Mouse (Mus musculus): ENCODE measurements around the gene Ggt5.

The Ggt5 gene

DNA sequence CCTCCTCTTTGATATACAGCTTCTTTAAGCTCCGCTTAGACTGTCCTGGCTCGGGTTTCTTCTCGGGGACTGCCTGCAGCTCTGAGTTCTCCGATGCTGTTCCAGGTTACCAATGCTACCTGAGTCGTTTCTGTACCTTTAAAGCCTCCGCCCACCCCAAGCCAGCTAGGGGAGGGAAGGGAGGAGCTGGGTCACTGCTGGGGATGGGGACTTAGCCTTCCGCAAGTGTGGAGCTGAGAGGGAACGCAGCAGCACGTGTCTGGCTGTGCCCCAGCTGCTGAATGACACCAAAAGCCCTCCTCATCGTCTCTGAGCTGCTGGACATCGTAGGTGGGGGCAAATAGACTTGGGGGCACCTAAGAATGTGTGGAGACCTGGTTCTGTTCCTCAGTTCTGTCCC is 20.7 kb upstream of the Ggt5 start:
- no peak for DNase-seq (ENCODE audit: inconsistent ontology term)

GRCm38 (mm10) chr10:75568851-75569250 is 20.3 kb upstream of the Ggt5 start:
- DNase-seq (ENCODE audit: inconsistent ontology term), result no peak

- no peak for DNase-seq (ENCODE audit: inconsistent ontology term)
Measured at GRCm38 (mm10) chr10:75570981-75571657, 18.0 kb upstream of the Ggt5 start.

GRCm38 (mm10) chr10:75571937-75572336 is 17.2 kb upstream of the Ggt5 start:
- DNase-seq (ENCODE audit: inconsistent ontology term), result no peak

DNA sequence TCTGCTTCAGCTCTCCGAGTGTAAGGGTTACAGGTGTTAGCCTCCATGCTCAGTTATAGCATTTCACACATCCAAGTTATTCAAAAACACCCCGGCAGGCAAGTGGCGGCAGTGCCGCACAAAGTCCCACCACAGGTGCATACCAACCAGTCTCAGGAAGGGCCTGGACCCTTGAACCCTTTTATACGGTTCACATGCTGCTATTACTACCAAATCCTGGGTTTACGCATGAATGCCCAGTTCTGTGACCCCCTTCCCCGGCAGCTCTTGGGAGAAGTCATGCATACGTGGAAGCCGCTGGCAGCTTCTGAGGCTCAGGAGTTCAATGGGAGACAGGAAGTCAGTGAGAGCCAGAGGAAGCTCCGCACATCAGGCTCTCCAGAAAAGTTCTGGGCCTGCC is 16.0 kb upstream of the Ggt5 start:
- peak; percentile 72 for DNase-seq (ENCODE audit: inconsistent ontology term)

GRCm38 (mm10) chr10:75573965-75574364 is 15.2 kb upstream of the Ggt5 start:
- no peak for DNase-seq (ENCODE audit: inconsistent ontology term)

DNA sequence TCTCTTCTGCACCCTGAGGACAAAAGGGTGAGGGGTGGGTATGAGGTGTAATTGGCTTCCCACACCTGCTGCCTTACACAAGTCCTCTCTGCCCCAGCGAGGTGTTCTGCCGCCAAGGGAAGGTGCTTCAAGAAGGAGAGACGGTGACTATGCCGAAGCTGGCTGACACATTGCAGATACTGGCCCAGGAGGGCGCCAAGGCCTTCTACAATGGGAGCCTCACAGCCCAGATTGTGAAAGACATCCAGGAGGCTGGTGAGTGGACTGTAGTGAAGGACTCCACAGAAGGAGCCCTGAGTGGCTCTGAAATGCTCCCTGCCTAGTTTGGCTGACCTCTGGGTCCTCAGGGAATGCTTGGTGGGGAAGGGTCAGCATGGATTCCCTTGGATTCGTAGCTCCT is 10.0 kb upstream of the Ggt5 start:
- no peak for DNase-seq (ENCODE audit: inconsistent ontology term)

DNA sequence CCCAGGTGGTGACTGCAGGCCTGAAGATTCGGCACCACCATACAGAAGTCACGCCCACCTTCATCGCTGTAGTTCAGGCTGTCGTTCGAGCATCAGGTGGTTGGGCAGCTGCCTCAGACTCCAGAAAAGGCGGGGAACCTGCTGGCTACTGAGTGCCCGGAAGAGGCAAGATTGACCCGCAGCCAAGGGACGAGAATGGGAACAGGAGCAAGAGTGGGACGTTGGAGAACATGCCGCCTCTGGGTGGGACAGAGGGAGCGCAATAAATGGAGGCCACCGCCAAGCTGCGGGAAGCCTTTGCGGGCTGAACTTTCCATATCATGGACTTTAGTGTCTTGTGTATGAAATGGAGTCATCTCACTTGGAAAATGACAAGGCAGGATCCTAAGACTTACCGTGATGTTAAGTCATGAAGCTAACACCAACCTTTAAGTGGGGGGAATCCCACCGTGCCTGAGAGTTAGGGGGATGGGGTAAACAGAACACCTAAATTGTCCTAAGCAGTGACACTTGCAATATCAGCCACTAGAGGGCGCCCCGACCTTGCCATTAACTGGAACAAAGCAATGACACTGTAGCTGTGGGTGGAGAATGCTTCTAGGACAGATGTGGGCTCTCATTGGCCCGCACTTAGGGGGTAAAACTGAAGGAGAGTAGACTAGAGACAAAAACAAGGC is 3.1 kb upstream of the Ggt5 start:
- peak; percentile 84 for DNase-seq (ENCODE audit: inconsistent ontology term)

GRCm38 (mm10) chr10:75586553-75586879 is 2.6 kb upstream of the Ggt5 start:
- no peak for DNase-seq (ENCODE audit: inconsistent ontology term)

DNA sequence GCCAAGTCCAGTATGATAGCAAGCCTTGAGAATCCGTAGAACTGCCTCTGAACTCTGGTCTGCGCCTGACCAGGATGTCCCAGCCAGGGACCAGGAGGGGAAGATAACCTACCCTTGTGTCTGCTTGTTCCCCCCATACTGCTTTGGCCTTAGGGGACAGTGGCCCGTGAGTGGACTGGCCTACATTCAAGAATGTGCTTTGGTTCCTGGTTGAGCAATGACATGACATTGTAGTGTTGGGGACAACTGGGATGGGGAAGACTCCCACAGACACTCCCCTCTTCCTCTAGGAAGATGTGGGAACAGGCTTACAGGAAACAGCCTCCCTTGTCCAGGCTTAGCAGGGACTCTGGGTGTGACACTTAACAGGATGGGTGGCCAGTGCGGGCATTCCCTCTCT is 1.4 kb upstream of the Ggt5 start:
- DNase-seq (ENCODE audit: inconsistent ontology term), result no peak

GRCm38 (mm10) chr10:75588336-75588735 is 804 bp upstream of the Ggt5 start:
- DNase-seq (ENCODE audit: inconsistent ontology term), result no peak

DNA sequence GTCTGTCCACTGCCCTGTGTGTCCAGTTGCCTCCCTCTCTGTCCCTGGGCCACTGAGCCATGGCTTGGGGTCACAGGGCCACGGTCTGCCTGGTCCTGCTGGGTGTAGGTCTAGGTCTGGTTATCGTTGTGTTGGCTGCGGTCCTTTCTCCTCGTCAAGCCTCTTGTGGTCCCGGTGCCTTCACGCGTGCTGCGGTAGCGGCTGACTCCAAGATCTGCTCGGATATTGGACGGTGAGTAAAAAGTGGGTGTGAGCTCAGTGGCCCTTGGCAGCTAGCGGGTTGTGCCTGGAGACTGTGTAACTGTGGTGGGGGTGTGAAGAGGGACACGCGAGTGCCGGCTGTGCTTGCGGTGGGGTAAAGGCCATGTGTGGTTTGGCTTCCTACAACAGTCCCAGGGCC is 511 bp downstream of the Ggt5 start:
- DNase-seq (ENCODE audit: inconsistent ontology term), result no peak

DNA sequence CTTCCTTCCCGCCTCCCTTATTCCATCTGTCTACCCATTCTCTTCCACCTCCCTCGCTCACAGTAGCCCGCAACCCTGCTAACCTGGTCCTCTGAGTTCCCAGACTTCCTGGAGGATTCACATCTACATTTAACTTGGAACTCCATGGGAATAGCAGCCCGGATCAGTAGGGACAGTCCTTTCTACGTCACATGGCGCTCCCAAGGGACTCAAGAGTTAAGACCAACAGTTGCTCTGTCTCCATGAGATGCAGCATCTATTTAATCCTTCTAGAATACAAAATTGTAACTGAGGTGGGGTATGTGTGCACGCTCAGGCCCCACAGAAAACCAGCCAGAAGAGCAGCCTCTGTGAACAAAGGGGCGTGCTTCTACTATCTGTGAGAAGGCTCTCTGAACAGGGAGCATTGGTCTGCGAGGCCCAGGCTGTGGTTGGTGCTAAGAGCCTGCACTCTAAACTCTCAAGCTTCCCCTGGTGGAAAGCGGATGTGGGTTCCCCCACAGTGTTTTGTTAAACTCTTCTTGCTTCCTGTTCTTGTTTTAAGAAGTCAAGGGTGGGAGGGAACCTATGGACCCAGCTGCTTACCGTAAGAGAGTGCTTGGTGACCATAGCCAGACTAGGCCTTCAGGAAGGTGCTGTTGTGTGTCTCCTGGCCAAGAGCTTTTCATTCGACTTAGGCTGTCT is 2.2 kb downstream of the Ggt5 start:
- no peak for DNase-seq (ENCODE audit: inconsistent ontology term)

DNA sequence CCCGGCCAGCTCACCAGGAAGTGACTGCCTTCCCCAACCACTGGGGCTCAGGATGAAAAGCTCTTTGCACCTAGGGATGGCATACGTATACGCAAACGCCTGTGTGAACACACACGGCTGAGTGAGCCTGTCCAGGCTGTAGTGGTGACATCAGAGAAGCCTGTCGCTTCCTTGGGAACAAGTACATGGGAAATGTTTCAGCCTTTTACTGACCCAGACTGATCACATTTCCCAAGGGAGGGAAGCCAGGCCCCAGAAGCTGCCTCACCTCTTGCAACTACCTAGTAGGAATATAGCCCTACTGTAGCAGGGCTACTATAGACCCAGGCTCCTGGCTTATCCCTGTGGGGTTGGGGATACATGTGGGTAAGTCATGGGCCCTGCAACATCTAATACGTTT is 3.4 kb downstream of the Ggt5 start:
- no peak for DNase-seq (ENCODE audit: inconsistent ontology term)

DNA sequence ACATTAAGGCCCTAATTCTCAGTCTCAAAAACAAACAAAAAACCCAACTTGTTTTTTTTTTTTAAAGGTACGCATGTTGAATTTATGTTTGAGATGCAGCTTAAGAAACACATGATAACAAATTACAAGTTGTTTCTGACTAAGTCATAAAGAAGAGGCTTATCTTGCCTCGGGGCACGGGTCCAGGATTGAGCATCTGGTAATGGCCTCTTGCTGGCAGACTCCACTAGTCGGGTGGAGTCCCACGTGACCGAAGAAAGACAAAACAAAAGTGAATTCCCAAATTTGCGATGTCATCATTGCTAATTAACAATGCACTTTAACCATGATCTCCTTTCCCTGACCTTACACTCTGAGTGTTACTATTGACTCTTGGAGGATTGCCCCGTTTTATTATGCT is 6.8 kb downstream of the Ggt5 start:
- DNase-seq (ENCODE audit: inconsistent ontology term), result peak; percentile 14

DNA sequence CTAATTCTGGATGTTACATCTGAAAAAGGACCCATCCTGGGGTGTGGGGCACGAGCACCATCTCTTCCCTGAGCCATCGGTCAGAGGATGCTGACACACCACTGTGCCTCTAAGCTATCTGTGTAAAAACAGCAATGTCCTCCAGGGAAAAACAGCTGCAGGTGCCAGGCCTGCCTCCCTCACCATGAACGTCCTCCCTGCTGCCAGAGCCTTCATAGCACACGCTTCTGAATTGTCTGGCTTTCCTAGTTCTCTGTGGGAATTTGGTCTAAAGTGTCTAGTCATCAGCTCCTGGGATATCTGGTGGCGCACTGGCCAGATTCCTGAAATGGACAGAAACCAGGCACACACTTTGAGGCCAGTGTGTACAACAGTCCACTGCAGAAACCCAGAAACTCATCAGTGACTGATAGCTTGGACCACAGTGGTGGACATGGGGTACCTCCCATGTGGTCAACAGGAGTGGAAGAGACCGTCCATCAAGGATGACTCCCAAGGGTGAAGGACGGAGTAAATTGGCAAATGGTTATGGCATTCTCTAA is 11.1 kb downstream of the Ggt5 start:
- no peak for DNase-seq (ENCODE audit: inconsistent ontology term)

DNA sequence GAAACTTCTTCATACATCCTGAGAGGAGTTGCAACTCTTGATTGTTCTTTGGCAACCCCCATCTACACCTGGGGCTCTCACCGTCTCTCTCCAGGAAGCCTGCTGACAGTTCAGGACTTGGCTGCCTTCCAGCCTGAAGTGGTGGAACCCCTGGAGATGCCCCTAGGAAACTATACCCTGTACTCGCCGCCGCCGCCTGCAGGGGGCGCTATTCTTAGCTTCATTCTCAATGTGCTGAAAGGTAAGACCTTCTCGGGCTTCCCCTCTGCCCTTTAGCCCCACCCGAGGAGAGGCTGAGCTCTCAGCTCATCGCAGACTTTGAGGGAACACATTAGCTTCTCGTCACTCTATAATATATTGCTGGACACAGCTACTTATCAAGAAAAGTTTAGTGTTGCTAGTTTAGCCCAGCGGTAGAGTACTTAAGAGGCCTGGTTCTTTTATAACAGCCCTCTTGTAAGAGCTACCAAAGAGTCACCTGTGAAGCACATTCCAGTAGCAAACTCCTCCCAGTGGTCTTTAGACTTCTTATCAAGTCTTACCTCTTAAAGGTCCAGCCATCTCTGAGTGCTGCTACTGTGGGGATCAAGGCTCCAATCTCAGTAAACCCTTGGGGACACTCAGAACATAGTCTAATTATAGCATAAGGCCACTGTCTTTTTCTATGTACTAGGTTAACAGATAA is 16.2 kb downstream of the Ggt5 start:
- DNase-seq (ENCODE audit: inconsistent ontology term), result no peak

- no peak for DNase-seq (ENCODE audit: inconsistent ontology term)
Measured at GRCm38 (mm10) chr10:75607253-75607652, 18.1 kb downstream of the Ggt5 start.

DNA sequence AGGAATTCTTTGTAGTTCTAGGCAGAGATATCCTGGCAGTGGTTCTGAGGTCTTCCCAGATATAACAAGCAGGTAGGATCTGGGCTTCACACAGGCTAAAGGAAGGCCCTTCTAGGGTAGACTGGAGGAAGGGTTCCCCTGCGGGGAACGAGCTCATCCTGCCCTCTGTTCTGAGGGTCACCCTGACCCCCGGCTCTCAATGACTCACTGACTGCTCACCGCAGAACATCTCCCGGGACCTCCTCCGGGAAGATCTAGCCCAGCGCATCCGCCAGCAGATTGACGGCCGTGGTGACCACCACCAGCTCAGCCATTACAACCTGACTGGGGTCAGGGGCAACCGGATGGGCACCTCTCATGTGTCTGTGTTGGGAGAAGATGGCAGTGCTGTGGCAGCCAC is 19.8 kb downstream of the Ggt5 start:
- no peak for DNase-seq (ENCODE audit: inconsistent ontology term)

- no peak for DNase-seq (ENCODE audit: inconsistent ontology term)
Measured at GRCm38 (mm10) chr10:75610486-75610885, 21.3 kb downstream of the Ggt5 start.

DNA sequence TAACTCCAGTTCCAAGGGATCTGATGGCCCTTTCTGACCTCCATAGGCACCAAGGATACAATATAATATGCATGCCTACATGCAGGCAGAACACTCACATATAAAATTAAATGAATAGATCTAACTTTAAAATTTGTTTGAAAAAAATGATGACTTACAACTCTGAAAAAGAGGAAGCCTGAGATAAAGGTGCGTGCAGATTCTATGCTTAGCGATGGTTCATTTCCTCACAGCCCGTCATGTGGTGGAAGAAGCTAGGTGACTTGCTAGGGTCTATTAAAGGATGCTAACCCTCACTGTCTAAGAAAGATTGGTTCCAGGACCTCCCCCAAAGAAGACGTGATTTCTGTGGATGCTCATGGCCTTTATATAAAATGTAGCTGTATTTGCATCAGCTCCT is 26.9 kb downstream of the Ggt5 start:
- DNase-seq (ENCODE audit: inconsistent ontology term), result no peak

DNA sequence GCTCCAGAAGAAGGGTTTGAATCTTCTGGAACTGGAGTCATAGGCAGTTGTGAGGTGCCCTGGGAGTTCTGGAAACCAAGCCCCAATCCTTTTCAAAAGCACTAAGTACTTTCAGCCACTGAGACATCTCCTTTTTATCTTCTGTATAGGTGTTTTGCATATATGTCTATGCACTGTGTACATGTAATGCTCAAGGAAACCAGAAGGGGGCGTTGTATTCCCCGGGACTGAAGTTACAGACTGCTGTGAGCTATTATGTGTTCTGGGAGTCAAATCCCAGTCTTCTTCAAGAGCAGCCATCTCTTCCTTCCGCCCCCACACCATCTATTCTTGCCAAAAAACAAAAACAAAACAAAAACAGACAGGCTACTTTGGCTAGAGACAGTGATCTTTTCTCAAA is 31.7 kb downstream of the Ggt5 start:
- no peak for DNase-seq (ENCODE audit: inconsistent ontology term)
